Mouse (Mus musculus): ENCODE data around the gene Cat. TPM values are rescaled to one million over a fixed set of nuclear protein-coding genes. Genes with fewer than 3 reads are reported as not detected.

The Cat gene
- 100 to 1,000 TPM in 1 of 2 experiments, 10 to 100 TPM in 1; 72.8 to 119 TPM for total RNA-seq (2021)
- long read RNA-seq, experiment 1, transcript Cat-201 (13 exons, 2,613 nt) = major isoform, 61 of 71 reads
- long read RNA-seq, experiment 1, partial matches to known transcripts = 7 of 71 reads
- long read RNA-seq, experiment 1, other reads (novel, unspliced or antisense) = 3 of 71 reads
- long read RNA-seq, experiment 2, transcript Cat-201 (13 exons, 2,613 nt) = major isoform, 132 of 148 reads
- long read RNA-seq, experiment 2, partial matches to known transcripts = 12 of 148 reads
- long read RNA-seq, experiment 2, other reads (novel, unspliced or antisense) = 4 of 148 reads

- peak; percentile 98 for DNase-seq
Measured at GRCm38 (mm10) chr2:103484617-103485401, at the start of gene Cat. TSS of gene Cat (minus strand) at chr2:103485160.

- DNase-seq = no peak
Measured at GRCm38 (mm10) chr2:103525596-103525995, 40.6 kb upstream of the Cat start.

GRCm38 (mm10) chr2:103516472-103516871, 31.5 kb upstream of the Cat start:
- DNase-seq = no peak

- no peak for DNase-seq
Measured at GRCm38 (mm10) chr2:103515513-103516180, 30.7 kb upstream of the Cat start.

GRCm38 (mm10) chr2:103512066-103512795, 27.3 kb upstream of the Cat start:
- no peak for DNase-seq

- no peak for DNase-seq
Measured at GRCm38 (mm10) chr2:103511631-103512030, 26.7 kb upstream of the Cat start.

- DNase-seq = no peak
Measured at GRCm38 (mm10) chr2:103511042-103511441, 26.1 kb upstream of the Cat start.

GRCm38 (mm10) chr2:103507651-103508050, 22.7 kb upstream of the Cat start:
- no peak for DNase-seq

- no peak for DNase-seq
Measured at GRCm38 (mm10) chr2:103505956-103506355, 21.0 kb upstream of the Cat start.

GRCm38 (mm10) chr2:103504463-103504862, 19.5 kb upstream of the Cat start:
- DNase-seq = no peak

- no peak for DNase-seq
Measured at GRCm38 (mm10) chr2:103500769-103501168, 15.8 kb upstream of the Cat start.

GRCm38 (mm10) chr2:103495633-103496418, 10.9 kb upstream of the Cat start:
- DNase-seq = no peak

- no peak for DNase-seq
Measured at GRCm38 (mm10) chr2:103493827-103494226, 8.9 kb upstream of the Cat start.

- DNase-seq = no peak
Measured at GRCm38 (mm10) chr2:103492526-103492925, 7.6 kb upstream of the Cat start.

- DNase-seq = no peak
Measured at GRCm38 (mm10) chr2:103483986-103484520, 907 bp downstream of the Cat start.

- no peak for DNase-seq
Measured at GRCm38 (mm10) chr2:103483289-103483985, 1.5 kb downstream of the Cat start.

GRCm38 (mm10) chr2:103481314-103482231, 3.4 kb downstream of the Cat start:
- no peak for DNase-seq

- DNase-seq = no peak
Measured at GRCm38 (mm10) chr2:103480871-103481270, 4.1 kb downstream of the Cat start.

- DNase-seq = no peak
Measured at GRCm38 (mm10) chr2:103480240-103480639, 4.7 kb downstream of the Cat start.

Measured in gastrocnemius, postnatal 25 days (tissue).